Mouse (Mus musculus) heart, postnatal 0 days (tissue): ENCODE data around the gene Wdr92. TPM values are rescaled to one million over a fixed set of nuclear protein-coding genes. Genes with fewer than 3 reads are reported as not detected.

Experiments used
- ATAC-seq: fragments of 200-750 bp; cut with Nextera tagmentation; 2 replicates; pipeline ENCODE4 v1.8.0; 2017; ENCODE audit warnings: low read depth, moderate number of reproducible peaks, moderate library complexity; ENCODE audit not compliant: insufficient read depth
- DNase-seq: peaks from one replicate; pipeline ENCODE4 v3.0.0-alpha.2; 2016; ENCODE audit warnings: low spot score
- H3K27ac ChIP-seq: fragments of 300-500 bp; sonication (generic); 2 replicates; pipeline ENCODE4 v1.5.1; 2014; ENCODE audit warnings: low read depth, mild to moderate bottlenecking
- H3K27me3 ChIP-seq: fragments of 300-500 bp; sonication (generic); 2 replicates; pipeline ENCODE4 v1.6.1; 2014; ENCODE audit warnings: low read length, mixed read lengths; ENCODE audit not compliant: control insufficient read depth, insufficient read depth
- H3K36me3 ChIP-seq: fragments of 300-500 bp; sonication (generic); replicated peaks from 2 replicates; pipeline ENCODE4 v1.6.1; 2014; ENCODE audit warnings: low read length, mixed read lengths; ENCODE audit not compliant: control insufficient read depth, insufficient read depth
- H3K4me1 ChIP-seq: fragments of 300-500 bp; sonication (generic); 2 replicates; pipeline ENCODE4 v1.6.1; 2014; ENCODE audit warnings: antibody characterized with exemption; ENCODE audit not compliant: control insufficient read depth, insufficient read depth
- H3K4me2 ChIP-seq: fragments of 300-500 bp; sonication (generic); 2 replicates; pipeline ENCODE4 v1.6.1; 2014; ENCODE audit warnings: low read depth, mild to moderate bottlenecking, low read length, moderate library complexity
- H3K4me3 ChIP-seq: fragments of 300-500 bp; sonication (generic); 2 replicates; pipeline ENCODE4 v1.5.1; 2014; ENCODE audit warnings: low read depth, low read length
- H3K9ac ChIP-seq: fragments of 300-500 bp; sonication (generic); replicated peaks from 2 replicates; pipeline ENCODE4 v1.6.1; 2014; ENCODE audit warnings: low read depth, low read length, mixed read lengths
- H3K9me3 ChIP-seq: fragments of 300-500 bp; sonication (generic); replicated peaks from 2 replicates; pipeline ENCODE4 v1.6.1; 2016; ENCODE audit warnings: low read length; ENCODE audit not compliant: control insufficient read depth
- CTCF ChIP-seq: IDR thresholded peaks from 2 replicates; pipeline ENCODE4 v1.5.1; 2016; ENCODE audit warnings: antibody characterized with exemption, control low read depth, low read depth
- EP300 ChIP-seq: IDR thresholded peaks from 2 replicates; pipeline ENCODE4 v1.6.1; 2016; ENCODE audit warnings: antibody characterized with exemption, low read depth
- WGBS: fragments of 180-500 bp; shearing (Covaris S2); extraction: QIAGEN DNeasy Blood & Tissue Kit; methylation state at CpG from one replicate; pipeline ENCODE4 v1.1.7; 2014; 5-methylcytosine and 5-hydroxymethylcytosine counted together
- polyA plus RNA-seq: library from polyadenylated mRNA; unstranded; fragments of >200 nt; fragmentation: Nextera tagmentation; extraction: Ambion mirVana; gene quantifications from 2 replicates; pipeline ENCODE4 v1.2.1, GENCODE M21; 2015
- total RNA-seq: library from RNA; depleted of rRNA; stranded (reverse); fragments of >200 nt; gene quantifications from 2 replicates; pipeline ENCODE4 v1.2.3, GENCODE M21; 2014; ENCODE audit warnings: low replicate concordance

Wdr92 gene
- total and polyA plus RNA-seq, 2 experiments from 2014 or later = 11.4 to 15.0 TPM

DNA sequence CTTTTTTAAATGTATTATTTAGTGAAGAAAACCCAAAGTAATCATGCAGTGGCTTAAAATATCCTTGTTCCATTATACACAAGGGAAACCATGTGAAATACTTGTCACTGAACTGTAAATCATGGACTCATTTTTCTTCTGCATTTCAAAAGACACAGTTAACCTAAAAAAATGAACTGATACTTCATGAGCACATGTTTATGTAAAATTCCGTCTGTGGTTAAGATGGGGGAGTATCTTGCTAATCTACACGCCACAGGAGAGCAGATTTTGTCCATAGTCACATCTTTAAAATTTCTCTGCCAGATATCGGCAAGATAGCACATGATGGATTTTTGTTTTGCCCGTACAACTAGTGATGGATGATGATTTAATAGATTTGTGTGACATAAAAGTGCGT, 17.3 kb downstream of the Wdr92 start:
- no peak overlapping the region for H3K27ac ChIP-seq

DNA sequence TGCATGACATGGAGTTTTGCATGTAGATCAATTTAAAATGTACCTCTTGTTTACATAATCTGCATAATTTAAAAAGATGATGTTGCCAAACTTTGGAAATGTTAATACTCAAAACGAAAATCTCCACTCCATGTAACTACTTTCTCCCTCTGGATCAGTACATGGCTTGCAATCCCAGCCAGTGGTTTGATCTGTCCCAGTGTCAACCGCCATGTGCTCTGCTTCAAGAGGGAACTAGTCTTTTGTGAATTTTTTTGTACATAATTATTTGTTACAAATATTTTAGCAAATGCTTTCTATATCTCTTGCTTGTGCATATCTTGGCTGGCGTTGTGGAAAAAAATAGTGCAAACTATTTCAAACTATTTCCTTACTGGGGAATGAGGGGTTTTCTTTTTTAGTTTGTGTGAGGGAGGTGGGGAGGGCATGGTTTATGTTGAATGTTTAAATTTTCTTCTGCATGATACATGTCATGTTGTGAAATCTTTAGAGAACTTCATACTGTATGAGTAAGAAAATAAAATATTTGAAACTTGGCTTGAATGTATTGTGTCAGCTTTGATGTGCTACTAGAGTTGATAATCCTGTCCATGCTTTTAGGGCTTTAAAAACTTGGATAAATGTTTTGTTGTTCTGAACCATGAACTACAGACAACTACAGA, 18.1 kb downstream of the Wdr92 start:
- no peak overlapping the region for H3K4me3 ChIP-seq
- no peak overlapping the region for H3K9ac ChIP-seq
- no peak overlapping the region for H3K27ac ChIP-seq
- DNase-seq = no peak
- H3K36me3 ChIP-seq = peaks cover 54% of the 10 kb centered on the region
- H3K9me3 ChIP-seq = no peaks in the 10 kb centered on the region
- ATAC-seq = no peak
- no peaks in the 10 kb centered on the region for H3K27me3 ChIP-seq
- H3K4me1 ChIP-seq = no peaks in the 10 kb centered on the region
- no peak overlapping the region for H3K4me2 ChIP-seq
- TF ChIP-seq CTCF (no peak), EP300 (no peak)
- WGBS = 85% methylated on average over 3 of the region's 3 CpGs

More for the DNA sequence above, 17.3 kb downstream of the Wdr92 start:
- H3K4me1 ChIP-seq = no peaks in the 10 kb centered on the region
- WGBS = 83% methylated on average over 5 of the region's 5 CpGs
- no peak overlapping the region for H3K4me2 ChIP-seq
- H3K9me3 ChIP-seq = no peaks in the 10 kb centered on the region
- H3K36me3 ChIP-seq = peaks cover 62% of the 10 kb centered on the region
- H3K27me3 ChIP-seq = no peaks in the 10 kb centered on the region
- H3K9ac ChIP-seq = no peak overlapping the region
- H3K4me3 ChIP-seq = no peak overlapping the region
- no peak for DNase-seq
- TF ChIP-seq EP300 (no peak), CTCF (no peak)
- no peak for ATAC-seq

DNA sequence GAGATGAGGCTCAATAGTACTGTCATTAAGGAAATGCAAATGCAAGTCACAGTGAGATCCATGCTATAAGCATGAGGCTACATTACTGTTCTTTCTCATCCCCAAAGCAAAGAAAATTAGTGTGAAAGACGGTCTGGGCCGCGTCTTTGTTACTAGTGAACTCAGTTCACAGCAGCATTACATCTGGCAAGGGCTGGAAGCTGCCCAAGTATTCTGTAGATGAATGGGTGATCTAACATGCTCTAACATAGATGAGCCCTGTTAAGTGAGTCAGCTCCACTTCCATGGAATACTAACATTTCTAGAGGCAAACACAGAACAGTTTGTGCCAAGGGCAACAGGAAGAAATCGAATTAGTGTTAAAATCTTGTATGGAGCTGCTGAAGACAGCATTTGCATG, 19.0 kb downstream of the Wdr92 start:
- Histone ChIP-seq H3K4me2 (no peak overlapping the region), H3K36me3 (peaks cover 47% of the 10 kb centered on the region), H3K27me3 (no peaks in the 10 kb centered on the region), H3K4me3 (no peak overlapping the region), H3K27ac (no peak overlapping the region), H3K4me1 (no peaks in the 10 kb centered on the region), H3K9ac (no peak overlapping the region), H3K9me3 (no peaks in the 10 kb centered on the region)
- 92% methylated on average over 4 of the region's 4 CpGs for WGBS
- no peak for TF ChIP-seq EP300
- TF ChIP-seq CTCF = no peak
- DNase-seq (no peak), ATAC-seq (no peak)

DNA sequence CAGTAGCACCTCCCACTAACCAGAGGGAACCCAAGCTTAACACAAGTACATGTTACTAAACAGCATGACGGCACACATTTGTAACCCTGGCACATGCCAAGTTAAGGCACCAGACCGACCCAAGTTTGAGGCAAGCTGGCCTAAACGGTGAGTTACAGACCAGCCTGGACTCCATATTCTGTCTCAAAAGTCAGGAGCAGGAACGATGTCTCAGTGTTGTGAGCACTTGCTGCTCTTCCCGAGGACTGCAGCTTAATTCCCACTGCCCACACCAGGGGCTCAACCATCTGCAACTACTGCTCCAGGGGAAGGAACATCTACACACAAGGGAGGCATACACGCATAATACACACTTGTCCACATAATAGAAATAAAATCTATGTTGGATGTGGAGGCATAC, 20.6 kb downstream of the Wdr92 start:
- no peak overlapping the region for H3K27ac ChIP-seq
- H3K4me2 ChIP-seq = no peak overlapping the region
- TF ChIP-seq EP300 (no peak), CTCF (no peak)
- no peak overlapping the region for H3K4me3 ChIP-seq
- H3K4me1 ChIP-seq = no peaks in the 10 kb centered on the region
- DNase-seq (no peak), ATAC-seq (no peak)
- no peaks in the 10 kb centered on the region for H3K9me3 ChIP-seq
- WGBS = 85% methylated on average over 6 of the region's 6 CpGs
- H3K27me3 ChIP-seq = no peaks in the 10 kb centered on the region
- H3K9ac ChIP-seq = no peak overlapping the region
- peaks cover 44% of the 10 kb centered on the region for H3K36me3 ChIP-seq

GRCm38 (mm10) chr11:17211258-17212140, 29.6 kb downstream of the Wdr92 start, which contains the start of gene Pno1:
TSS of gene Pno1 (minus strand) at chr11:17211568.
- peak within 1 kb of the TSS; percentile 85 for H3K9ac ChIP-seq
- peak; percentile 97 for DNase-seq
- H3K4me1 ChIP-seq = peaks cover 19% of the 10 kb centered on the region
- under 1% methylated on average over 64 of the region's 65 CpGs for WGBS
- H3K27me3 ChIP-seq = no peaks in the 10 kb centered on the region
- peak within 1 kb of the TSS; percentile 91 for H3K27ac ChIP-seq
- H3K4me3 ChIP-seq = peak within 1 kb of the TSS; percentile 98
- TF ChIP-seq CTCF = no peak
- peak; percentile 95 for TF ChIP-seq EP300
- peak; percentile 99 for ATAC-seq
- H3K9me3 ChIP-seq = no peaks in the 10 kb centered on the region
- H3K4me2 ChIP-seq = peak within 1 kb of the TSS; percentile 84
- peaks cover 6% of the 10 kb centered on the region; the same call in 1 of the 2 replicates for H3K36me3 ChIP-seq
